Mouse (Mus musculus): ENCODE data around the gene Trp53inp2. TPM values are rescaled to one million over a fixed set of nuclear protein-coding genes. Genes with fewer than 3 reads are reported as not detected.

Trp53inp2 gene
- polyA plus RNA-seq, 1 experiment from 2014 or later = 66.1 TPM

DNA sequence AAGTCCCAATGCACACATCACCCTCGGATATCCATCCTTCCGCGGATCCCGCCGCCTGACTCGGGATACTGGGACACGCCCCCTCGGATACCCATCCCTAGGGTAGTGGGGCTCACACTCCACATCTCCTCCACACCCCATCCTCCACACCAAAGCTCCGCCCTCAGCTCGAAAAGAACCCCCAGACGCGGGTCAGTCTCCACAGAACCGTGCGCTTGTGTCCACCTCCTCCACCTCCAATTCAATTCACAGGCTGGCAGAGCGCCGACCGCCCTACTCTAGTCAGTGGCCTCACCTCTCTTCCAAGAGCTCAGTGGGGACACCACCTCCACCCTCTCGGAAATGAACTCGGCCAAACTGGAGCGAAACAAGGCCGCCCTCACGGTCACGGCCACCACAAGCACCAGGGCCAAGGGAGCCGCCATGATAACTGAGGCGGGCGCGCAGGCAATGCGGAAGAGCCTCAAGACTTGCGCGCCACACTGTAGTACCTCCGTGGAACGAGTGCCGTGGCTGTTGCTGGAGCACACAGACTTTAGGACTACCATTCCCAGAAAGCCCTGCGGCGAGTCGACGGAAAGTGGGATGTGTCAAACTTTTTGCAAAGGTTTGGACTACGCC is 23.8 kb upstream of the Trp53inp2 start, which contains the start of gene Pigu:
TSS of gene Pigu (minus strand) at position 460 of the 621 bp plus-strand sequence.
- H3K9ac ChIP-seq (ENCODE audit: low read depth, low read length) = peak within 1 kb of the TSS; percentile 76
- 0 out of 2 replicates have a peak within 1 kb of the TSS, but pooled peaks have one; percentile 56 for H3K27ac ChIP-seq (ENCODE audit: low read depth, low read length)
- DNase-seq (ENCODE audit: low spot score) (peak; percentile 93), ATAC-seq (ENCODE audit: low FRiP score) (peak; percentile 99)
- H3K27me3 ChIP-seq (ENCODE audit: control insufficient read depth, insufficient read depth, low read length) = no peaks in the 10 kb centered on the region
- peak within 1 kb of the TSS; percentile 79 for H3K4me3 ChIP-seq (ENCODE audit: low read depth, low read length)
- 0 out of 2 replicates have a peak, but pooled peaks cover 2% of the 10 kb centered on the region for H3K4me1 ChIP-seq (replicated peaks; ENCODE audit: control insufficient read depth, insufficient read depth, low read length)
- H3K36me3 ChIP-seq (ENCODE audit: control insufficient read depth, insufficient read depth, low read length) = no peaks in the 10 kb centered on the region
- H3K9me3 ChIP-seq (ENCODE audit: control insufficient read depth, low read length) = no peaks in the 10 kb centered on the region
- H3K4me2 ChIP-seq (replicated peaks; ENCODE audit: low read depth, low read length) = peak within 1 kb of the TSS; percentile 83
- under 1% methylated on average over 38 of the region's 38 CpGs for WGBS

DNA sequence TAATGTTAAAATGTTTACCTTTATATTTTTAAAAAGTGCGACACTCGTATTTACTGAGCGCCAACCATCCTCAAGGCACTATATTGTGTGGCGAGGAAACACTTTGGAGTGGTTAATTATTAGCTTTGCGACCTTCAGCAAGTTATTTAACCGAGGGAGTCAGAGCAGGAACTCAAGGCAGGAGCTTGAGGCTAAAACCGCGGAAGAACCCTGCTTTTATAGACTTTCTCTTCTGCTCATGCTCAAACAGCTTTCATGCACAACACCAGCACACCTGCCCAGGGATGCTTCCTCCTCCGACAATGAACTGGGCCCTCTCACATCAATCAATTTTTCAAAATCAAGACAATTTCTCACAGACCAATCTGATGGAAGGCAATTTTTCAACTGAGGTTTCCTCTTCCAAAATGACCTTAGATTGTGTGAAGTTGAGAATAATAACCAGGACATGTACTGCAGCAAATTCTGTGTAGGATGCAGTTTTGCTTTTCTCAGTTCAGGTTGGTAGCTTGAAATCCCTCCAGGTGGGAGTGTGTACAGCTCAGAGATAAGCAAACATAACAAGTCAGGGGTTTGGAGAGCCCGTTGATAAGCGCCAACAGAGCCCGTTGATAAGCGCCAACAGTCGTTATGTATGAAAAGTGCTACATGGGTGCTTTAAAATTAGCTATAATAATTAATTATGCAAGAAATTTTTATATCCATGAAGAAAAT is 23.0 kb upstream of the Trp53inp2 start:
- no peaks in the 10 kb centered on the region for H3K9me3 ChIP-seq (ENCODE audit: control insufficient read depth, low read length)
- ATAC-seq (ENCODE audit: low FRiP score) = peak; percentile 62
- H3K4me2 ChIP-seq (replicated peaks; ENCODE audit: low read depth, low read length) = peak overlapping the region; percentile 41
- H3K4me3 ChIP-seq (ENCODE audit: low read depth, low read length) = peak overlapping the region; percentile 79
- no peak overlapping the region for H3K27ac ChIP-seq (ENCODE audit: low read depth, low read length)
- no peaks in the 10 kb centered on the region for H3K27me3 ChIP-seq (ENCODE audit: control insufficient read depth, insufficient read depth, low read length)
- DNase-seq (ENCODE audit: low spot score) = peak; percentile 38
- 38% methylated on average over 14 of the region's 14 CpGs for WGBS
- H3K4me1 ChIP-seq (replicated peaks; ENCODE audit: control insufficient read depth, insufficient read depth, low read length) = 0 out of 2 replicates have a peak, but pooled peaks cover 2% of the 10 kb centered on the region
- peak overlapping the region; percentile 46 for H3K9ac ChIP-seq (ENCODE audit: low read depth, low read length)
- no peaks in the 10 kb centered on the region for H3K36me3 ChIP-seq (ENCODE audit: control insufficient read depth, insufficient read depth, low read length)

DNA sequence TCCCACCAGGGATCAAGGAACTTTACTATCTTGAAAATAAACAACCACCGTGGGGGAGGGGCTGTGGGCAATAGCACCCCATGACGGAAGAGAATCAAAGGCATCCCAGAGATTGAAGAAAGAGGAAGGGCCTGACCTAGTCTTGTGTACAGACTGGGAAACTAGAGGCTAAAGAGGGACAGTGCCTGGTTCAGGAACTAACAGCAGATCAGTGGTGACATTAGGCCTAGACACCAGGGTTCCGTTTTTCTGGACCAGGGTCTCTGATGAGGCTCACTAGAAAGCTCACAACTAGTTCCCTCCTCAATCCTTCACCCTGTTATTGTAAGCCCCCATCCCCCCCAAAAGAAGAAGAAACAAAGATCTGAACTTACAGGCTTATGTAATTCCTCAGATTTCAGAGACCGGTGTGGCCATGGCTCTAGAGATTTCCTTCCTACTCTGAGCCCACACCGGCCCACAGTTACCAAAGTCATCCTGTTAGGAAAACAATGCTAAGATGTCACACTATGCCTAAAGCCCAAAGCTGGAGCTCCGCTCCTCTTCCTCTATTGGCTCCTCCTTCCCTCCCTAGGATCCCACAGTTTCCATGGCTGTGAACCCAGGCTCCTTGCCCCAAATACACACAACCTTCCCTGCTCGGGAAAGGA is 13.1 kb upstream of the Trp53inp2 start:
- Histone ChIP-seq H3K4me1 (replicated peaks; ENCODE audit: control insufficient read depth, insufficient read depth, low read length) (no peaks in the 10 kb centered on the region), H3K4me3 (ENCODE audit: low read depth, low read length) (no peak overlapping the region), H3K27ac (ENCODE audit: low read depth, low read length) (no peak overlapping the region), H3K27me3 (ENCODE audit: control insufficient read depth, insufficient read depth, low read length) (no peaks in the 10 kb centered on the region), H3K36me3 (ENCODE audit: control insufficient read depth, insufficient read depth, low read length) (no peaks in the 10 kb centered on the region), H3K4me2 (replicated peaks; ENCODE audit: low read depth, low read length) (no peak overlapping the region), H3K9ac (ENCODE audit: low read depth, low read length) (no peak overlapping the region), H3K9me3 (ENCODE audit: control insufficient read depth, low read length) (no peaks in the 10 kb centered on the region)
- WGBS = 85% methylated on average over 7 of the region's 7 CpGs
- no peak for DNase-seq (ENCODE audit: low spot score)
- ATAC-seq (ENCODE audit: low FRiP score) = no peak

DNA sequence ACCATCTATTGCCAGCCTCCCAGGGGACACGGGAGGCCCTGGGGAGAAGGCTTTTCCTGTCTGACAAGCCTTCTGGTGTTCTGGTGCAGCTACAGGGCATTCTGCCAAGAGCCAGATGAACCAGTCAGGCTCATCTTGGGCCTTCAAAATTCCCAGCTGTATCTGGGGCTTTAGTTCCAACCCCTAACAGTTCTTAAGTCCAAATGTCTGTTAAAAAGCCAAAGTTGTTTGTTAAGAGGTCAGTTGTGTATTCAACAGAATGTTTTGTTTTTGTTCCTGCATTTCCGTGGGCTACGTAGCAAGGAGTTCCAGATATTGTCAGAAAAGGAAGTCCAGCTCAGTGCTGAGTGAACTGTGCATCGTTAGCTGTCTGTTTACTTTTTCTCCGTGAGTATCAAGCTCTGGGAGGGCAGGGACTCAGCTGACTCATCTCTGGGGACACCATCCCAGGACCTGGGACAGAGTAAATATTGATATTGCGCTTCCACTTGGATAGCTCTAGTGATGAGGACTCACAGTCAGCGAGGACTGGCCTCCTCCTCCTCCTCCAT is 11.5 kb upstream of the Trp53inp2 start:
- no peak overlapping the region for H3K27ac ChIP-seq (ENCODE audit: low read depth, low read length)
- no peak for ATAC-seq (ENCODE audit: low FRiP score)
- H3K4me3 ChIP-seq (ENCODE audit: low read depth, low read length) = no peak overlapping the region
- WGBS = 73% methylated on average over 7 of the region's 7 CpGs
- no peaks in the 10 kb centered on the region for H3K27me3 ChIP-seq (ENCODE audit: control insufficient read depth, insufficient read depth, low read length)
- no peak for DNase-seq (ENCODE audit: low spot score)
- H3K4me2 ChIP-seq (replicated peaks; ENCODE audit: low read depth, low read length) = no peak overlapping the region
- no peaks in the 10 kb centered on the region for H3K9me3 ChIP-seq (ENCODE audit: control insufficient read depth, low read length)
- no peak overlapping the region for H3K9ac ChIP-seq (ENCODE audit: low read depth, low read length)
- H3K36me3 ChIP-seq (ENCODE audit: control insufficient read depth, insufficient read depth, low read length) = no peaks in the 10 kb centered on the region
- H3K4me1 ChIP-seq (replicated peaks; ENCODE audit: control insufficient read depth, insufficient read depth, low read length) = no peaks in the 10 kb centered on the region

DNA sequence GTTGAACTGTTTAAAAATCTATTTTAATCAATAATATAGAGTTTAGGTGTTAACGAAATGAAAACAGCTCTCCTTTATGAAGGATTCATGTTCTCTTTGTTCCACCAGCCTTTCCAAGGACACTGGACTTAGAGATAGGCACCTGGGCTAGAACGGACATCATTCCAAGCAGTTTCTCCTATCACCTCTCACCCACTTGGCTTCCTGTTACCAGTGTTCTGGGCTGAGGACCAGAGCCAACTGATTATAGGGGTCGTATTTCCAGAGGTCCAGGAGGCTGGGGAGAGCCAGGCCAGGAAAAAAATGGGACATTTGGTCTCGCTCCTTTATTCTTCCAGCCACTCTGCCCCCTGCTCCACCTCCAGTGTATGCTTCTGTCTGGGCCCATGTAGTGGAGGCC is 8.4 kb upstream of the Trp53inp2 start:
- DNase-seq (ENCODE audit: low spot score) (no peak), ATAC-seq (ENCODE audit: low FRiP score) (no peak)
- Histone ChIP-seq H3K27ac (ENCODE audit: low read depth, low read length) (no peak overlapping the region), H3K9ac (ENCODE audit: low read depth, low read length) (no peak overlapping the region), H3K9me3 (ENCODE audit: control insufficient read depth, low read length) (no peaks in the 10 kb centered on the region), H3K4me3 (ENCODE audit: low read depth, low read length) (no peak overlapping the region), H3K36me3 (ENCODE audit: control insufficient read depth, insufficient read depth, low read length) (no peaks in the 10 kb centered on the region), H3K27me3 (ENCODE audit: control insufficient read depth, insufficient read depth, low read length) (no peaks in the 10 kb centered on the region), H3K4me1 (replicated peaks; ENCODE audit: control insufficient read depth, insufficient read depth, low read length) (no peaks in the 10 kb centered on the region), H3K4me2 (replicated peaks; ENCODE audit: low read depth, low read length) (no peak overlapping the region)
- 65% methylated on average over 4 of the region's 4 CpGs for WGBS

DNA sequence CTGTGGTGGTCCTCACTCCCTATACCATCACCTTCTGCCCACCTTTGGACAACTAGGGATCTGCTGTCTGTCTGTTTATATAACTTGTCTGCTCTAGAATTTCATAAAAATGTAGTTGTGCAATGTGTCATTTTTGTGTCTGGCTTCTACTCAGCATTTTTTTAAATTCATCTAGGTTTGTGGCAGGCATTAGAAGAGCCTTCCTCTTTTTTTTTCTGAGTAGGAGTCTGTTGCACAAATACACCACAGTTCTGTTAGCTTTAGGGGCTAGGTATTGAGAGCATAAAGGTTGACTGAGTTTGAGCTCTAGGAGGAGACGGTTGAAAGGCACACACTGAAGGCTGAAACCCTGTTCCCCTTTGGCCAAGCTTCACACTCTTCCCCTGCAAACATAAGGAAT is 7.6 kb upstream of the Trp53inp2 start:
- Histone ChIP-seq H3K36me3 (ENCODE audit: control insufficient read depth, insufficient read depth, low read length) (no peaks in the 10 kb centered on the region), H3K4me3 (ENCODE audit: low read depth, low read length) (no peak overlapping the region), H3K9ac (ENCODE audit: low read depth, low read length) (no peak overlapping the region), H3K9me3 (ENCODE audit: control insufficient read depth, low read length) (no peaks in the 10 kb centered on the region), H3K27me3 (ENCODE audit: control insufficient read depth, insufficient read depth, low read length) (no peaks in the 10 kb centered on the region), H3K27ac (ENCODE audit: low read depth, low read length) (no peak overlapping the region), H3K4me2 (replicated peaks; ENCODE audit: low read depth, low read length) (no peak overlapping the region), H3K4me1 (replicated peaks; ENCODE audit: control insufficient read depth, insufficient read depth, low read length) (no peaks in the 10 kb centered on the region)
- no peak for DNase-seq (ENCODE audit: low spot score)
- no peak for ATAC-seq (ENCODE audit: low FRiP score)
- 83% methylated on average over 1 of the region's 1 CpGs for WGBS

DNA sequence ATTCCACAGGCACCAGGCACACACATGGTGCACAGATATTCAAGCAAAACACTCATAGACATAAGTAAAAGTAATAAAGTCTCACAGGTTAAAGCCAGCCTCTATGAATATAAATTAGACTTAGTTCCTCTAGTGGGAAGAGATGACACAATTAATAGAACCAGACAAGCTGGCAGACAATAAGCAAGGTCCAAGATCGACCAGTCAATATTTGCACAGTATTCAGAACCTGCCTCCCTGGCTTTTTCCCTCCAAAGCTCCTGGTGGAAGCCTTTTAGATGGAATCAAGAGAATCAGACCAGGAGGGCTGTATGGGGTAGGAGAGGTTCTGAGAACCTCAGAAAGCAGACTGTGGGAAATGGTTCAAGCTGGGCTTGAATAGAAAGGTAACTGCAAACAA is 7.0 kb upstream of the Trp53inp2 start:
- 77% methylated on average over 1 of the region's 1 CpGs for WGBS
- H3K4me1 ChIP-seq (replicated peaks; ENCODE audit: control insufficient read depth, insufficient read depth, low read length) = no peaks in the 10 kb centered on the region

DNA sequence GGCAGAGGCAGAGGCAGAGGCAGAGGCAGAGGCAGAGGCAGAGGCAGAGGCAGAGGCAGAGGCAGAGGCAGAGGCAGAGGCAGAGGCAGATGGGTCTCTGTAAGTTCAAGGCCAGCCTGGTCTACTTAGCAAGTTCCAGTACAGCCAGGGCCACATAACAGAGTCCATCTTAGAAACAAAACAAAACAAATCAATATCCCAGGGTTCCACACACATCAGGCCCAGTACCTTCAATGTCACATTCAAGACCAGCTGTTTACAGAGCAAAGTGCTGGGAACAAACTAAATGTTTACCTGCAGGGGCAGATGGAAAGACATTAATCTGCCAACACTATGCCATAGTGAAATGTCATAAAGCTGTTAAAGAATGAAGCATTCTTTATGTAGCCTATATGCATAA is 6.3 kb upstream of the Trp53inp2 start:
- no peaks in the 10 kb centered on the region for H3K9me3 ChIP-seq (ENCODE audit: control insufficient read depth, low read length)
- H3K27ac ChIP-seq (ENCODE audit: low read depth, low read length) = no peak overlapping the region
- H3K4me2 ChIP-seq (replicated peaks; ENCODE audit: low read depth, low read length) = no peak overlapping the region
- H3K4me1 ChIP-seq (replicated peaks; ENCODE audit: control insufficient read depth, insufficient read depth, low read length) = no peaks in the 10 kb centered on the region
- no peak overlapping the region for H3K4me3 ChIP-seq (ENCODE audit: low read depth, low read length)
- ATAC-seq (ENCODE audit: low FRiP score) (no peak), DNase-seq (ENCODE audit: low spot score) (no peak)
- 0 out of 2 replicates have a peak, but pooled peaks cover under 1% of the 10 kb centered on the region for H3K27me3 ChIP-seq (ENCODE audit: control insufficient read depth, insufficient read depth, low read length)
- H3K9ac ChIP-seq (ENCODE audit: low read depth, low read length) = no peak overlapping the region
- H3K36me3 ChIP-seq (ENCODE audit: control insufficient read depth, insufficient read depth, low read length) = no peaks in the 10 kb centered on the region

More for the DNA sequence above, 7.0 kb upstream of the Trp53inp2 start:
- Histone ChIP-seq H3K27ac (ENCODE audit: low read depth, low read length) (no peak overlapping the region), H3K9ac (ENCODE audit: low read depth, low read length) (no peak overlapping the region), H3K27me3 (ENCODE audit: control insufficient read depth, insufficient read depth, low read length) (no peaks in the 10 kb centered on the region), H3K36me3 (ENCODE audit: control insufficient read depth, insufficient read depth, low read length) (no peaks in the 10 kb centered on the region), H3K4me2 (replicated peaks; ENCODE audit: low read depth, low read length) (no peak overlapping the region), H3K4me3 (ENCODE audit: low read depth, low read length) (no peak overlapping the region), H3K9me3 (ENCODE audit: control insufficient read depth, low read length) (no peaks in the 10 kb centered on the region)
- ATAC-seq (ENCODE audit: low FRiP score) = no peak
- no peak for DNase-seq (ENCODE audit: low spot score)
